Mouse (Mus musculus): Measurements from ENCODE around the gene Ly6g6d. TPM values are rescaled to one million over a fixed set of nuclear protein-coding genes. Genes with fewer than 3 reads are reported as not detected.

The Ly6g6d gene
- total RNA-seq, 2 experiments from 2014 or later, result 0.91 to 1.2 TPM

- DNase-seq (ENCODE audit: low spot score in 2 of 2), result no peak
These were observed 7.2 kb downstream of the Ly6g6d start for GRCm38 (mm10) chr17:35070556-35071229.

GRCm38 (mm10) chr17:35068213-35068914 lies 9.5 kb downstream of the Ly6g6d start:
- DNase-seq (ENCODE audit: low spot score in 2 of 2), result no peak

GRCm38 (mm10) chr17:35066084-35066483 lies 11.8 kb downstream of the Ly6g6d start, which contains the start of gene Mpig6b:
Gene Mpig6b, minus strand, starts transcription at chr17:35066184.
- no peak for DNase-seq (ENCODE audit: low spot score in 2 of 2)

GRCm38 (mm10) chr17:35064951-35065947 lies 12.6 kb downstream of the Ly6g6d start, which contains the start of gene Ly6g6c:
Gene Ly6g6c, plus strand, starts transcription at chr17:35065388.
- DNase-seq (ENCODE audit: low spot score in 2 of 2), result peak in 1 of 2 experiments; percentile 41

GRCm38 (mm10) chr17:35064378-35064877 lies 13.4 kb downstream of the Ly6g6d start:
- no peak for DNase-seq (ENCODE audit: low spot score in 2 of 2)

DNA sequence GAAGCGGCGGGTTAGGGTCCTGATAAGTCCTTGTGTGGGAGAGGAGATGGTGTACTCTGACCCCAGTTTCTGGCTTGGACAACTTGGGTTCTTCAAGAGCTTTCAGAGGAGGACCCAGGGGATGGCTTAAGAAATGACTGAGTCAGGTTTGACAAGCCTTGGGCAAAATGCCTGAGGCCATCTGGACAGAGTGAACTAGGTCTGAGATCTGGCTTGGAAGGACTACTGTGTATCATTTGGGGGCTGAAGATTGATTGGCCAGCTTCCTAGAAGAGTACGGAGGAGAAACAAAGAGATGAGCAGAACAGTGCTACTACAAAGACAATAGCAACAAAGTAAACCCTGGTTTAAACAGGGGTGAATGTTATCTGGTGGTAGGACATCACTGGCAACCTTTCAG lies 14.4 kb downstream of the Ly6g6d start:
- no peak for DNase-seq (ENCODE audit: low spot score in 2 of 2)

DNA sequence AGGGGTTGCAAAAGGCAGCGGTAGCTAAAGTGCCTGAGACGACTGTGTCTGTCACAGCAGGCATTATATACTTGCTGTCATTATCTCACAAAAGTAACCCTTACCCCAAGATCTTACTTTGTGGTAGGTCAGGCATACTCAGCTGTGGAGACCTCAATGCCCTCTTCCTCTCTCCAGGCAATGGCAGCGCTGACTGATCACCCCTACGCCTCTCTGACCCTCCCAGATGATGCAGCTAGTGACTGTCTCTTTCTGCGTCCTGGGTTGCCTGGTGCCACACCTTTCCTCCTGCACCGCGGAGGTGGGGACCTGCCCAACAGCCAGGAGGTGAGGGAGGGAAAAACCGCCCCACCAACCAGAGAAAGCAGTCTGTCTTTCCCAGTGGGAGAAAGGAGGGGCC lies 16.6 kb downstream of the Ly6g6d start:
- no peak for DNase-seq (ENCODE audit: low spot score in 2 of 2)

DNA sequence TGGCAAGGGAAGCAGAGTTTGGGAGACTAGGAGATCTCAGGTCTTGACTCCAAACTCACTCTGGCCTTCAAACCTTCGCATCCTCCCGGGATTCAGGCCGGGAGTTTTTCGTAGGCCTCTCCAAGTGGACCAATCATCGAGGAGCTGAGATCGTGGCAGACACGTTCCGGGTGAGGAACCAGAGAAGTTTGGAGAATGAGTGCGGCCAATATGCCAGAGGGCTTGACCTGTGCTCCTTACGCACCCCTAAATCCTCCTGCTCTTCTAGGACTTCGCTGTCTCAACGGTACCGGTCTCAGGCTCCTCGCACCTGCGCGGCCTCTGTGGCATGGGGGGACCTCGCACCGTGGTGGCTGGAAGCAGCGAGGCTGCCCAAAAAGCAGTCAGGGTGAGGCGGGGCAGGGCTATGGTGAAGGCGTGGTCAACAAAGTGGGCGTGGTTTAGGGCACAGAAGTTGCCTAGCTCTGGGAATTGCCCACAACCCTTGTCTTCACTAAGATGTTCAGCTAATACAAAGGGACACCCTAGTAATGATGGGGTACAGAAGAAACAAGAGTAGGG lies 17.0 kb downstream of the Ly6g6d start:
- DNase-seq (ENCODE audit: low spot score in 2 of 2), result no peak

DNA sequence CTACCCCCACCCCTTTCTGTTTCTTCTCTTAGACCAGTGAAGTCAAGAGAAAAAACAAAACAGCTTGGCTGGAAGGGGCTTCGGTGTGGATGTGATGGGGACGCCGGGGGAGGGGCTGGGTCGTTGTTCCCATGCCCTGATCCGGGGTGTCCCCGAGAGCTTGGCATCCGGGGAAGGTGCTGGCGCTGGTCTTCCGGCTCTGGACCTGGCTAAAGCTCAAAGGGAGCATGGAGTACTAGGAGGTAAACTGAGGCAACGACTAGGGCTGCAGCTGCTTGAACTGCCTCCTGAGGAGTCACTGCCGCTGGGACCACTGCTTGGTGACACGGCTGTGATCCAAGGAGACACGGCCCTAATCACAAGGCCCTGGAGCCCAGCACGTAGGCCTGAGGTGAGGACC lies 17.8 kb downstream of the Ly6g6d start:
- DNase-seq (ENCODE audit: low spot score in 2 of 2), result peak in 1 of 2 experiments; percentile 33

GRCm38 (mm10) chr17:35058911-35059892 lies 18.7 kb downstream of the Ly6g6d start, which contains the start of gene Ddah2:
Gene Ddah2, plus strand, starts transcription at chr17:35059035.
- peak; percentile 91 to 95 for DNase-seq (ENCODE audit: low spot score in 2 of 2)

GRCm38 (mm10) chr17:35058316-35058715 lies 19.5 kb downstream of the Ly6g6d start:
- DNase-seq (ENCODE audit: low spot score in 2 of 2), result no peak

DNA sequence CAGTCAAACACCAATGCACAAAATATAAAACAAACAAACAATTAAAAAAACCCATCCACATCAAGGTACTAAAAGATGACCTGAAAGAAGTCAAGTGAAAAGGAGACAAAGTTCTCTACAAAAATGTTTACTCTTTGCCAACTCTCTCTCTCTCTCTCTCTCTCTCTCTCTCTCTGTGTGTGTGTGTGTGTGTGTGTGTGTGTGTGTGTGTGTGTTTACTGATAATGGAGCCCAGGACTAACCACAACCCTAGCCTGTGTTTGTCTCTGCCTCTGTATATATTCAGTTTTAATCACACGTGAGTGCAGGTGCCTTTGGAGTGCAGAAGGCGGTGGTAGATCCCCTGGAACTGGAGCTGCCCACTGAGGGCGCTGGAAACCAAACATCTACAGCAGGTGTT lies 20.8 kb downstream of the Ly6g6d start:
- DNase-seq (ENCODE audit: low spot score in 2 of 2), result no peak

GRCm38 (mm10) chr17:35055691-35056495 lies 22.0 kb downstream of the Ly6g6d start:
- DNase-seq (ENCODE audit: low spot score in 2 of 2), result no peak

DNA sequence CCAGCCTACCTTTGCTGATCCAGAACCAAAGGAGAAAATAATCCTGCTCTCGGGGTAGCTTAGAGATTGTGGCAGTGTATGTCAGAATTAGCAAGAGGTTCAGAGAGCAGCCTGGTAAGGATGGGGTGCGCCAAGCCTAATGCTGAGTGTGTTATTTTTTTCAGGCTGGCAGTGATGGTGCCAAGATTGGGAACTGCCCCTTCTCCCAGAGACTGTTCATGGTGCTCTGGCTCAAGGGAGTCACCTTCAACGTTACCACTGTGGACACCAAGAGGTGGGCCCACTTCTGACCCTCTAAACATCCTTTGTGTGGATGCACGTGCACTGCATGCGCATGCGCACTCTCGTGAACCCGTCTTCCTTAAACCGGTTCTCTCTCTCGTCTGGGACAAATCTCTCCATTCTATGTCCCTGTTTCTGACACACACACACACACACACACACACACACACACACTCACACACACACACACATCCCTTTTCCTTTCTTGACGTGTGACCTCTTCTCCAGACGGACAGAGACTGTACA lies 25.5 kb downstream of the Ly6g6d start:
- DNase-seq (ENCODE audit: low spot score in 2 of 2), result no peak

DNA sequence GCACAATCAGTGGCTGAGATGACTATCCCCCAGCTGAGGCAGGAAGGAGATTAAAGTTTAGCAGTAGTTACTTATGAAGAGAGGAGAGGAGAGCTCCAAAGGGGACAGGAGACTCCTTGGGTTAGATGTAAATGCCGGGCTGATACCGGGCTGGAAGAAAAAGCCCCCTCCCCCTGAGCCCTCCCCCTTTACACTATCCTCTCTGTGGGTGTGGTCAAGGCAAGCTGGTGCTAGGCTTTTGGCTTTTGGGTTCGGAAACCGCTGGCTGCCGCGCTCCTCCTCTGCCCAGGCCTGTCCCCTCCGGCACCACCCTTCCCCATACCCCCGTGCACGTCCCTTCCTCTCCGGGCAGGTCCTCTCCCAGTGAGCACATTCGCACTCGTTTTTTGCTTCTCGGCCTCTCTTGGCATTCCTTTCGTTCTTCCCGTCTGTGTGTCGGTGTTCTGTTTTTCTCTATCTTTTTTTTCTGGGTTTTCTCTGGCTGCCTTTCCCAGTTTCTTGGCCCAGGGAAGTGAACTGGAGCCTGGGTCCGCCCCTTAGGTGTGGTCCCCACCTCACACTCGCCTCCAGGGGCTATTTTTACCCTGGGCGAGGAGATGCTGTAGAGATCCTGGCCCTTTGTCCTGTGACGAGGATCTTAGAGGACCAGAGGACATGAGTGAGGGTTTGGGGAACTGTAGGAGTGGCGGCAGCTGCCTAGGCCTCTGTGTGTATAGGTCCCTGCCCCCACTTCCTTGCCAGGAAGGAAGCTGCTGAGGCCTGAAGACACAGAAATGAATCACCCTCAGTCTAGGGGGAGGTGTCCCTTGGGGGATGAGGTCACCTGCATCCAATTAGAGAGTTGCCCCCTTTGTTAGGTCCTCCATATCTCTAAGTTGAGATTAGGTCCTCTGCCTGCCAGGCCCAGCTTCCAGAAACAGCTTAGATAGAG lies 26.4 kb downstream of the Ly6g6d start:
- DNase-seq (ENCODE audit: low spot score in 2 of 2), result peak; percentile 53 to 69

DNA sequence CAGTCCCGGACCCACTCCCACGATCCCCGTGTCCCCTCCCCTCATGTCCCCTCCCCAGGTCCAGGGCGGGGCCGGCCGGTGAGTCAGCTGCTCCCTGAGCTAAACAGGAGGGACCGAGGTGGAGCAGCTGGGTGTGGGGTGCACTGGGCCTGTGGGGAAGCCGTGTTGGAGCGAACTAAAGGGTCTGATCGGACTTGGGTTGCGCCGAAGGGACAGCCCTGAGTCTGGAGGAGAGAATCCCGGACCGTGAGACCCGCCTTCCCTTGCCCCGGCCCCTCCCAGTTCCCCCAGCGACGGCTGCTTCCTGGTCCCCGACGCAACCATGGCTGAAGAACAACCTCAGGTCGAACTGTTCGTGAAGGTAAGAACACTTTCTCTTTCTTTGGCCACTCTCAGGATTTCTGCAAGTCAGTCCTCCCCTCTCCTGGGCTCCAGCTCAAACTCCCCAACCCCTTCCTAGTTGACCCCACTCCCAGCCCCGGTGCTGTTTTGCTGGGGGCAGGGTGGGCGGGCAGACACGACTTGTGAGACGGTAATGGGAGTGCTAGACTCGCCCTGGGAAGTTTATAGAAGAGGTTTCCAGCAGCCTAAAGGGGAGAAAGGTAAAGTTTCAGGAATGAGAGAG lies 27.6 kb downstream of the Ly6g6d start:
- DNase-seq (ENCODE audit: low spot score in 2 of 2), result peak; percentile 66 to 81

GRCm38 (mm10) chr17:35049561-35050016 lies 28.3 kb downstream of the Ly6g6d start, which contains the start of gene Clic1:
Gene Clic1, plus strand, starts transcription at chr17:35049966.
- peak; percentile 66 to 76 for DNase-seq (ENCODE audit: low spot score in 2 of 2)
